Mouse (Mus musculus) naive thymus-derived CD4-positive, alpha-beta T cell, adult 2 months (primary cell): ENCODE data around the gene Tmem198.
A peak's percentile ranks its signal among the peaks of the same experiment; 100 is the strongest.

Experiments
- DNase-seq: peaks from one replicate; pipeline ENCODE4 v3.0.0-alpha.2; 2011; ENCODE audit warnings: low read depth

Gene Tmem198

DNA sequence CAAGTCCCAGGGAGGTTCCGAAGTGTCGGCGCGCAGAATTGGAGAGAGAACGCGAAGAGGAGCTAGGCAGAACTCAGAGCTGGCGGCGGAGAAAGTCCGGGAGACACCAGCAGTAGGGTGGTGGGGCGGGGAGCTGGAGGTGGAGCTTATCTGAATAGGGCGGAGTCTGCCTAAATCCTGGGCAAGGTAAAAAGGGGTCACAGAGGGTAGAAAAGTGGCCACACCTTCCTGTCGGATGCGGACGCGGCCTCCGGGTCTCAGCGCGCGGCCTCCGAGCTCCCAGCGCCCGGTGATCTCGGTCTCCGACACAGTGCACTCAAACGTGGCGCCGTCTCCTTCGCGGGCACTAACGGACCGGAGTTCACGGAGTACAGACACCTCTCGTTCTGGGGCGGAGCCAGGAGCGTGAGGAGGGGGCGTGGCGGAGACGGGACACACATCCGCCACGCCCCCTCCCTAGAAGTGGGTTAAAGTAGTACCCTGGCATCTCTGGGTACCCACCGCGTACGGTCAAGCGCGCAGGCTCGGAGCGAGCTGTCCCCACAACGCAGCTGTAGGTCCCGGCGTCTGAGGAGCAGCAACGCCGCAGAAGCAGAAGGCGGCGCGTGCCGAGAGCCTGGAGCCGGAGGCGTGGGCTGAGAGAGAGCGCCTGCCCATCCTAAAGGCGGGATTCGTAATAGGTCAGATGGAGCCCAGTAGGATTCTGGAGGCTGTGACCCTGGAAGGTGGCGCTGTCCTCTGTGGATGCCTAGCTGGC lies 8.3 kb downstream of the Tmem198 start:
- DNase-seq = peak; percentile 79

DNA sequence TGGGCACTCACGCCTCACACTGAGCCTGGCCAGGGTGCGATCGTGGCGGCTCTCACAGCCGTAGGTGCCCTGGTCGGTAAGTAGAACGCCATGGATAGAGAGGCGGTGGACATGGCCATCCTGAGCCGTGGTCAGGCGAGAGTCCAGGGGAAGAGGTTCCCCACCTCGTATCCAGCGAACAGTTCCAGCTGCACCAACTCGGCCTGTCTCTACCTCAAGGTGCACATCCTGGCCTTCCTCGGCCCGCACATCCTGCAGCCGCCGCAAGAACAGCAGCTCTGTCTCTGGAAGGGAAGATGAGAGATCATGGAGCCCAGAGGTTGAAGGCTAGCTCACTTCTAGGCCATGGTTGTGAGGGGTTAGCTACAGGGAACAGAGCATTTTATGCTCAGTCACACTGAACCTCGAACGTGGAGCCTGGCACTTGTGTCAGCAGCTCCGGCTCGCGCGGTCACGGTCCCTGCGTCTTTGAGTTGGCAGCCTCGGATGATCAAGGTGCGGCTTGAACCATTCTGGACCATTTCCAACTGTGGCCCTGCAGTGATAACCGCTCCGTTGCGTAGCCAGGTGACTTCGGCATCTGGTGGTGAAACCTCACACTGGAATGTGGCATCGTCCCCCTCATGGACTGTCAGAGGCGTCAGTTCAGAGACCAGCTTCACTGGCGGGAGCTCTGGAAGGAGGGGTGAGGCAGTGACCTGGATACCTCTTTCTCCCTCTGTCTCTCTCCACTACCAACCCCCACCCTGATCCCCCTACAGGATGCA lies 11.6 kb downstream of the Tmem198 start:
- no peak for DNase-seq

DNA sequence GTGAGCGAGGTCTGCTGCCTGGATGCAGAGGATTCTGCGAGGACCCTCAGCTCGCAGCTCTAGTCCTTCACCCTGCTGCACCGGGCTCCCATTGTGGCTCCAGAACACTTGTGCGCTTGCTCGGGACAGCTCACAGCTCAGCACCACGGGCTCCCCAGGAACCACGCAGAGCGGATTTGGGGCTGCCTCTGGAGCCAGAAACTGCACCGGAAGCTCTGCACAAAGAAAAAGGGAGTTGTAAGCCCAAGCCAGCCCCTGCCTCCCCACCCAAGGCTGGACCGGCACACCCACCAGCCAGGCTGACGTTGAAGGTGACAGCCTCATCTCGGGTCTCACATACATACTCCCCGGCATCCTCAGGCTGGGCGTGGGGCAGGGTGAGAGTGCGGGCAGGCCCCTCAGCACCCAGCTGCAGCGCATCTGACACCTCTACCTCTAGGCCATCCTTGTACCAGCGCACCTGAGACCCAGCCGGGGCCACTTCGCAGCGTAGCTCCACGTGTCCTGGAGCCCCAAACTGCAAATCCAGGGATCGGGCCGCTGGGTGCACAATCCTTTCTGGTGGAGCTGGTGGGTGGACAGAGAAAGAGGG lies 13.3 kb downstream of the Tmem198 start:
- no peak for DNase-seq

DNA sequence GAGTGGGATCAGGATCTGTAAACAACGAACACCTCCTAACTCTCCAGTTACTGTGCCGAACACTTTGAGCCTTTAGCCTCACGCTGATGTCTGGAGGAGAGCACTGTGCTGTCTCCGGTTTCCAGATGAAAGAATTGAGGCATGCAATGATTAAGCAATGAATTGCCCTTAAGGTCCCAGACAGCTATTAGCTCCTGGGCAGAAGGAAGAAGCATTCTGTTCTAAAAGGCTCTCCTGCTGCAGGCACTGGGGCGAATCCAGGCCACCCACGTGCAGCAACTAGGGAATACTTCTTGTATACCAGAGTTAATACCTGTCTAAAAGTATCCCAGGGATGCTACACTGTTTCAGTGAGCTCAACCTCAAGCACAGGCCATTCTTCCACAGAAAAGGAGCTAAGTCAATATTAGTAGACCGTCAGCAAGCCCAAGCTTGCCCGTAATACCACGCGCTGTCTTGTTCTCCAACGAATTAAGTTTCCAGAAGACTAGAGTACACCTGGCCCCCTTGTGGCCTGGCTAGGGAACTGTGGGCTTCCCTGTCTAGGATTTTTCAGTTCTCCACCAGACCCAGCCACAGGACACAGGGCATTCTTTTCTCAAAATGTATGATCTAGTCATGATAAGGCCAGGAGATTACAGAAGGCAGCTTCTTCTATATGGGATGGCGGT lies 15.7 kb downstream of the Tmem198 start:
- DNase-seq = no peak

DNA sequence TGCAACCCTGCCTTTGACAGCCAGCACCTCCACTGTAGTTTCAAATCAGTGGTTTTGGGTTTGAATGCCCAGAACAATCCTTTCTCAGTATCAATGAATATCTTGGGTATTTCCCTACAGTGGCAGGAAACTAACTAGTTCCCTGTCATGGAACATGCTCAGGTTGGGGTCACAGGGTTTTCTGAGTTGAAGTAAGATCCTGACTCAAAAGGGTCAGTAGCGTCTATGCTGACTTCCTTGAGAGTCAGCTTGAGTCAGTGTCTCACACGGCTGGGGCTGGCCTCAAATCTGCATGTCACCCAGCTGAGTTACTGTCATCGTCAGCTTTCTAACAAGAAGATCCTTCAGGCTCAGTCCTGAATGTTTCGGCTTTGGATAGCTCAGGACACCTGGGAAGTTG lies 19.6 kb downstream of the Tmem198 start:
- DNase-seq = no peak

DNA sequence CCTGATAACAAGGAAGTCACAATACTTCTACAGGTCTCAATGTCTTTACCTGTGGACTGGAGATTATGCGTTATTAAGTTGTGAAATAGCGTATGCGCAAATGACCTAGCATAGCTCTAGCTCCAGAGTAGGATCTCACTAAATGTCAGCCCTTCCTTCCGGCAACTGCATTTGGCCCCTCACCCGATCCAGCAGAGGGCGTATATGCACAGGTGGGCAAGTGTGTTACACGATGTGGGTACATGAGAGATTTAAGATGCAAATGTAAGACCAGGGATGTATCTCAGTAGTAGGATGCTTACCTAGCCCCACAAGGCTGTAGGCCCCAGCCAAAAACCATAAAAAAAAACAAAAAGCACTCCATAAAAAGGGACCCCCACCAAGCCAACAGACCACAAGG lies 20.1 kb downstream of the Tmem198 start:
- DNase-seq = no peak

DNA sequence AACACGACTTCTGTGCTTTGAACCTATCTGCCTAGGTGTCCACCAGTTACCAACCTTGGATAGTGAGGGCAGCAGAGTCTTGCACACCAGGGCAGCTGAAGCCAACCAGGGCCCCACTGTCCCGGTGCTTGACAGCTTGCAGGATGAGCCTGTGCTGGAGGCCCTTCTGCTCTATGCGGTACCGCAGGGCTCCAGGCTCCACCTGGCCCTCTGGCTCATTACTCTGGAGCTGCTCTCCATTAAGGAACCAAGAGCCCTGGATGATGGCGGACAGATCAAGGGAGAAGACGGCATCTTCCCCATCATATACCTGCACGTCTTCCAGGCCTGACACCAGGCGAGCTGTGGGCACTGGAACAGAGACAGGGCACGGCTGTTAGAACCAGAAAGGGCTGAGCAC lies 22.6 kb downstream of the Tmem198 start:
- no peak for DNase-seq

DNA sequence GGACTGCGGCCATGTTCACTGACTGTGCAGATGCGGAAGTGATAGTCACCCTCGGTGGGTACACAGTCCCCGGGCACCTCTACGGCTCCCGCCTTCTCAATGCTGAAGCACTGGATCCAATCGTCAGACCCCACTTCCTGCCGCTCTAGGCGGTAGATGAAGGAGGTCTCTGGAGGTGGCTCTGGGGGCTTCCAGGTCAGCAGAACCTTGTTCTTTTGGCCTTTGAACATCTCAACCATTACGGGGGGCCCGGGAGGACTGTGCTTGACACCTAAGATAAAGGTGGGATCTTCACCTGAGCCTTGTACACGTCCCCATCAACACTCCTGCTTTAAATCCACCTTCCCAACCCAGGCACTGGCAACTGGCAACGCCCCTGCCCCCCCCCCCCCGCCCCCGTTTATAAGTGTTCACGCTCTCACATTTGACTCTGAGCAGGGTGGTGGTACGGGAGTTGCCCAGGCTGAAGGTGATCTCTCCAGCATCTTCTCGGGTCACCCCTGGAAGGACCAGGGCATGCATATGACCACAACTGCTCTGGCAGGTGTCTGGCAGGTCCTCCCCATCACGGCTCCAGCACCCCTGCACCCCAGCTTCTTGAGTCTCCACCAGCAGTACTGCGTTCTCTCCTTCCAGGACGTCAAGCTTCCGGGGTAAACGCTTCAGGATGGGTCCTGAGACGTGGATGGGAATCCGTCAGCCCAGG lies 23.8 kb downstream of the Tmem198 start:
- no peak for DNase-seq

DNA sequence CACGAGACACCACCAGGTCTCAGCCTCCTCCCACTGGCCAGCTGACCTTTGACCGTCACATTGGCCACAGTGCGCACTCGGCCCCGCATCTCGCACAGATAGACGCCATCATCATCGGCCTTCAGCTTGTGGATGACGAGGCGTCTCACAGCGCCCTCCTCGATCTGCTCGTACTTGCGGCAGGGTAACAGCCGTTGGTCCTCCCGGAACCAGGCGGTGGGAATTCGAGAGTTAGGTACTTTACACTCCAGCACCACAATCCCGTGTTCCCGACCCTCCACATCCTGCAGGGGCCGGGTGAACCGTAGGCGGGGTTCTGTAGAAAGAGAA lies 24.3 kb downstream of the Tmem198 start:
- no peak for DNase-seq

DNA sequence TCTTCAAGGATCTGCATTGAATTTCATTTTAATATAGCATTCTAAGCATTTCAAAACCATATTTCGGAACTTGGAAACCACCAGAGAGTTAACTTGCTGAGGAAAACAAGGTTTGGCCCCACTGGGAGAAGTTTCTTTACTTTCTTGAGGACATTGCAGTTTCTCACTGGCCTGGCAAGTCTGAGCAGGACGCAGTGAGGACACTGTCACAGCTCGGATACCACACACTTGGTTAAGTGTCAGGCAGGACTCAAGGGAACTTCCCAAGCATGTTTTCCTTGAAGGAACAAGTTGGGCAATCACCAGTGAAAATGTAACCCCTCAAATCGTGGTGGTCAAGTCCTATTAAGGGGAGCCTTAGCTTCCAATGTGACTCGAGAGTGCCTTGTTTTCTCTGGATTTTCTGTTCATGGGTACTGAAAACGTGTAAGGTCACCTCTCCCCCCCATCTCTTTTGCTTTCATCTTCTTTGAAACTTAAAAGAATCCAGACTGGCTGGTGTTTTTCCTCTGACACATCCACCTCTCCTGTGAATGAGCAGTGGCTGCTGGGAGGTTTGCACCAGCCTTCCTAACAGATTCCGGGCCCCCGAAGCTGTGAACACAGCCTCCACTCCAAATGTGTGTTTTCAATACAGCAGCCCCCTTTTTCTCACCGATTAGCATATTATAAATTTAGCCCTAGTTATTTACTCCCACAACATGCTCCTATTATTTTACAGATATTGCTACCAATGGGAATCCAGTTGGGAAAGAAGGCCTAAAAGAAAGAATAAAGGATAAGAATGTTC lies 25.1 kb downstream of the Tmem198 start:
- no peak for DNase-seq

DNA sequence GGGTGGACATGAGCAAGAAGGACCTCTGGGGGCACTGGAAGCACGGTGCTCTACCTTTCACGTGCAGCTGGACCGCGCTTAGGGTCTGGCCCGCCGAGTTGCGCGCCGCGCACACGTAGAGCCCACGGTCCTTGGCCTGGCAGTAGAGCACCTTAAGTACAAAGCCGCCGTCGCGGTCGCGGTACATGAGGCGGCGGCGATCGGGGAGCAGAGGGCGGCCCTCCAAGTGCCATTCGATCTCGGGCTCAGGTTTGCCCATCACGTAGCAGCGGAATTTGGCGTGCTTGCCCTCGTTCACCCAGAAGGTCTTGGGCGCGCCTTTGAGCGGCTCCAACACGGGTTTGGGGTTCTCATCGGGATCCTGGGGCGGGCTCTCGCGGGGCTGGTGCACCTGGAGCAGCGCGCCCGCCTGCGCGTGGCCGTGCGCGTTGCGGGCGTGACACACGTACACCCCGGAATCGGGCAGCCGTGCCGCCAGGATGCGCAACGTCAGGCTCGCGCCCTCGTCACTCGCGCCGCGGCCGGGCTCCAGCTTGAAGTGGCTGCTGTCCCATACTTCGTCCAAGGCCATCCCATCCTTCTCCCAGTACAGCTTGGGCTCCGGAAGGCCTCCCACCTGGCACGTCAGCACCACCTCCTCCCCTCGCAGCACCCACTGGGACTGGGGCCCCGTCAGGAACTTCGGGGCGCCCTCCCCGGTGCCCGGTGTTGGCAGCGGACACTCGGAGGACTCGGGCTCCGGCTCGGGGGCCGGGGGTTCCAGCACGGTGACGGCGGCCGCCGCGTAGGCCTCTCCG lies 26.0 kb downstream of the Tmem198 start:
- no peak for DNase-seq

DNA sequence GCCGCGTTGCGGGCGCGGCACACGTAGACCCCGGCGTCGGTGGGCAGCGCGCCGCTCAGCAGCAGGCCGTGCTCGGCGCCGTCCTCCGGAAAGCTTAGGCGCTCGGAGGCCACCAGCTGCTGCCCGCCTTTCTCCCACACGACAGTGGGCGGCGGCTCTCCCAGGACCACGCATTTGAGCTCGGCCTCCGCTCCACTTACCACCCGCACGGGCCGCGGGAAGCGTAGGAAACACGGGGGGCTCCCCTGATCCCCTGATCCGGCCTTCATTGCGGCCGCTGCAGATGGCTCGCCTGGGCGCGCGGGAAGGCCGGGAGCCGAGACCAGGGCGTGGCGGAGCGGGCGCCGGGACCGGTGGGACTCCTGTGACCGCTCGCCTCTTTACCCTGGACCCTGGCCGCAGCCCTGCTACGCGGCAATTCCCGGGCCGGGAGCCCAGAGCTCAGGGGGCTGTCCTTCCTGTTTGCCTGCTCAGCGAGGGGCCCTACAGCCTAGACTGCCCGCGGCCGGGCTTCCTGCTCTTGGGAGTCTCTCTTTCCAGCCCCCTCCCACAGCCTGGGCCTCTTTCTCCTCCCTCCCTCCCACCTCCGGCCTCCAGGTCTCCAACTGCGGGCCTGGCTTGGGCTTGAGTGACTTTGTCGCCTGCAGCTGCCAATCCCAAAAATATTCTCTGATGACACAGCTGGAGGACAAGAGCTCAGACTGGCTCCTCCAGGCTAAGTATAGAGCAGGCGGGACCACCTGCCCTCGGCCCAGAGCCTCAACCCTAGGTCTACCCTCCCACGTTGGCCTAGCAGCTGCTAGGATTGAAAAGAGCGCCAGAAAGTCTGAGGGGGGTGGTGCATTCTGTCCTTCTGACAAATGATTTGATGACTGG lies 26.9 kb downstream of the Tmem198 start, which contains the start of gene Obsl1:
Obsl1 (minus strand) TSS at position 497 of the 876 bp plus-strand sequence.
- DNase-seq = no peak

DNA sequence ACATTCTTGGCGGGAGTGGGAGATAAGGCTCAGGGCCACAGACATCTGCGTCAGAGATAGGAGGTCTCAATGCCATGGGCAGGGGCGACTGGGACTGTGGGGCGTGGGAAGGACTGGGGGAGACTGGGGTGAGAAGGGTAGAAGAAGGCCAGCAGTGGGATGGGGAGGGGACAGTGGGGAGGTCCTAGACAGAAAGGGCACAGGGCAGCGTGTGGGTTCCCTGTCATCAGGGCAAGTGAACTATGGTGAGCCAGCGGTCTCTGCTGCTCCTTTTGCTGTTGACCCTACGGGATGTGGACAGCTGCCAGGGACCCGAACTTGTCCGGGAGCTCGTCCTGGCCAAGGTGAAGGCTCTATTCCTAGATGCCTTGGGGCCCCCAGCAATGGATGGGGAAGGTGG lies 27.7 kb downstream of the Tmem198 start, which contains the start of gene Inha:
Inha (plus strand) TSS at position 72 of the 400 bp plus-strand sequence.
- DNase-seq = no peak

DNA sequence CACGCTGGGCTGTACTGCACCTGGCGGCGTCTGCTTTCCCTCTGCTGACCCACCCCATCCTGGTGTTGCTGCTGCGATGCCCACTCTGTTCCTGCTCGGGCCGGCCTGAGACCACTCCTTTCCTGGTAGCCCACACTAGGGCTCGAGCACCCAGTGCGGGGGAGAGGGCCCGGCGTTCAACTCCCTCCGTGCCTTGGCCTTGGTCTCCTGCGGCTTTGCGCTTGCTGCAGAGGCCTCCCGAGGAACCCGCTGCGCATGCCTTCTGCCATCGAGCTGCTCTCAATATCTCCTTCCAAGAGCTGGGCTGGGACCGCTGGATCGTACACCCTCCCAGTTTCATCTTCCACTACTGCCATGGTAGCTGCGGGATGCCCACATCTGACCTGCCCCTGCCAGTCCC lies 30.3 kb downstream of the Tmem198 start:
- no peak for DNase-seq

DNA sequence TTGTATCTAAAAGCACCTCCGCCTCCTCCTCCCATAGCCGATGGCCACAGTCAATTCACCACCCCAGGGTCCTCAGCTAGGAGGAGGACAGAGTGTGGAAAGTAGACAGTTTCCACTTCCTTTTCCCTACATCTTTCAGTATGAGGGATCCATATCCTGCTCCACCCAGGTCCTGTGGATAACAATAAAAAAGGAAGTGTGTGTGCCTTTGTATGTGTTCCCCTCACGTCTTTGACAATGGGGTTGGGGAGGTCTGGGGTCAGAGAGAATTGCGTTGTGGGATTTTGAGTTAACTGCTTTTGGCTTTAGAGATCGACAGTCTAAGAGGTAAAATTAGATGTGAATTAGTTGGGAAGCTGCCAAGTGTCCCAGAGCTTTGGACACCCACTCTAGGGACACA lies 30.8 kb downstream of the Tmem198 start:
- DNase-seq = no peak

DNA sequence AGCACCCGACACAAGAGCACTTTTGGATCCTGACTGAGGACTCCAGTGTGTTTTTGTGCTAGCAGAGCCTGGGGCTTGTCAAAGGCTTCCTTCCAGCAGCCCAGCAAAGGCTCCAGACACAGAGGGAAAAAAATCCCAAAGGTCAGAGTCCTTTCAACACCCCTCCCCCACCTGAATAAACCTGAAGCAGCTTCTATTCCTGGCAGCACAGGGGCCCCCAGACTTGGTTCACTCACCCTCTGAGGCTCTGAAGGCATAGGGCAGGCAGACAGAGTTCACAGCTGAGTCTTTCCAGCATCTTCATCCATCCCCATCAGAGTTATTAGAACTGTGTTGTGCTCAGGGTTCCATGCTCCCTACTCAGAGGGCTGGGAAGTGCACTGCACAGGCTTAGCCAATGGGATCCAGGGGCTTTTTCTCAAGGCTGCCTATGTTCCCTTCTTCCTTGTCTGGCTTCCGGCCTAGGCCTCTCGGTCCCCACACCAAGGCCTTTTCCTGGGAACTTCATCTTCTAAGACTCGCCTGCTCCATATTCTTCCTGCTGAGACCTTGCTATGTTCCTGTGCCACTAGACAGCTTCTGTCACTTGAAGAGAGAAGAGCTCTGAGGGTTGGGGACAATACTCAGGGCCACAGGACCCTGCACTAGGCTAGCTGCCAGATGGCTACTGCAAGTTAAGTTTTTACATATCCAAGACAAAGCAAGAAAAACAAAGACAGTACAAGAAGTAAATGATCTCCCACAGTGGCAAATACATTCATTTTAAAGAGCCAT lies 32.3 kb downstream of the Tmem198 start:
- no peak for DNase-seq

DNA sequence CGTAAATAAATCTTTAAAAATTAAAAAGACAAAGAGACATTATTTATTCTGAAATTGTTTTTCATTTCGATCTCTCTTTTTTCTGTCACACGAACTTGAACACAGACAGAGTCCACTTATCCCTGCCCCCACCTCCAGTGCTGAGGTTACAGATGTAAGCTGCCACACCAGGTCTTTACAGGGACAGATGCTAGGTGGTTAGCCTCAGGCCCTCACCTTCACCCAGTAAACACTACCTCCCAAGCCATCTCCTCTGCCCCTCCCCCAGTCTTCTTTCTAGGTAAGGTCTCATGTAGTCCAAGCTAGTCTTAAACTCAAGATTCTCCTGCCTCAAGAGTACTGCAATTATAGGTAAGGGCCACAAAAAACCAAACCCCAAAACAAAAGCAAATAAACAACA lies 33.2 kb downstream of the Tmem198 start:
- no peak for DNase-seq

DNA sequence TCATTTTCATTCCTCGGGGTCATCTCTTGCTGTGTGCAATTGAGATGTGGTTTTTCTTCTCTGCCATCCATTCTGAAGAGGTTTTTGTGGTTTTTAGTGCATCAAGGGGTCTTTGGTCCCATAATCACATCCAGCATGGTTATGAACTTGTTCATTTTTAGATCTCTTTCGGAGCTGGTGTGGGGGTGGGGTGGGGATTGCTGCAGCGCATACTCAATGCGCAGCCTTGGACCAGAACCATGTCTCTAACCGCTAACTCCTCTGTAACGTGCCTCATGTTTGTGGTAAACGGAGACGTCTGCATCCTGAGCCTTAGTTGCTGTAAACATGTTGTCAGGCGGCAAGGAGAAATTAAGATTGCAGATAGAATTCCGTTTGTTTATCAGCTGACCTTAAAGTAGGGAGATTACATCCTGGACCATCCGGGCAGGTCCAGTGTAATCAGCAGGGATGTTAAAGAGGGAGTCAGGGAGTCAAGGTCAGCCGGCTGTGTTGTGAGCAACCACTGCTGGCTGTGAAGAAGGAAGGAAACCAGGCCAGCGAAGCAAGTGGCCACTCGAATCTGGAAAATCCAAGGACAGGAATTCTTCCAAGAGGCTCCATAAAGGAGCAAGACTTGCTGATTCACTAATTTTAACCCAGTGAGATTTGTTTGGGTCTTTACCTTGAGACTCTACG lies 37.5 kb downstream of the Tmem198 start:
- DNase-seq = no peak
